Mouse (Mus musculus) hindbrain, postnatal 0 days (tissue): ENCODE results near the gene Tspan33. TPM values are rescaled to one million over a fixed set of nuclear protein-coding genes. Genes with fewer than 3 reads are reported as not detected.
"Not testable (repeated sequence)": the region's sequence is repeated elsewhere in the genome, so short reads cannot be mapped to it uniquely, and the experiment has no call there.

Source experiments
- ATAC-seq: fragments of 200-750 bp; cut with Nextera tagmentation; 2 replicates; pipeline ENCODE4 v1.8.0; 2017; ENCODE audit warnings: mild to moderate bottlenecking, moderate TSS enrichment, moderate library complexity
- DNase-seq: peaks from one replicate; pipeline ENCODE4 v3.0.0-alpha.2; 2015; ENCODE audit warnings: low spot score
- H3K27ac ChIP-seq: fragments of 300-500 bp; sonication (generic); 2 replicates; pipeline ENCODE4 v1.5.1; 2014; ENCODE audit warnings: mild to moderate bottlenecking
- H3K27me3 ChIP-seq: fragments of 300-500 bp; sonication (generic); 2 replicates; pipeline ENCODE4 v1.6.1; 2014; ENCODE audit warnings: low read length, mixed read lengths; ENCODE audit not compliant: insufficient read depth
- H3K36me3 ChIP-seq: fragments of 300-500 bp; sonication (generic); 2 replicates; pipeline ENCODE4 v1.6.1; 2014; ENCODE audit warnings: low read length, mixed read lengths; ENCODE audit not compliant: insufficient read depth
- H3K4me1 ChIP-seq: fragments of 300-500 bp; sonication (generic); 2 replicates; pipeline ENCODE4 v1.6.1; 2014; ENCODE audit warnings: antibody characterized with exemption, low read length, mixed read lengths; ENCODE audit not compliant: insufficient read depth
- H3K4me2 ChIP-seq: fragments of 300-500 bp; sonication (generic); 2 replicates; pipeline ENCODE4 v1.6.1; 2014; ENCODE audit warnings: low read depth, mild to moderate bottlenecking, low read length, moderate library complexity, mixed read lengths
- H3K4me3 ChIP-seq: fragments of 300-500 bp; sonication (generic); 2 replicates; pipeline ENCODE4 v1.5.1; 2014; ENCODE audit warnings: low read length
- H3K9ac ChIP-seq: fragments of 300-500 bp; sonication (generic); replicated peaks from 2 replicates; pipeline ENCODE4 v1.6.1; 2014; ENCODE audit warnings: mild to moderate bottlenecking, low read length, moderate library complexity, mixed read lengths
- H3K9me3 ChIP-seq: fragments of 300-500 bp; sonication (generic); 2 replicates; pipeline ENCODE4 v1.6.1; 2016; ENCODE audit warnings: low read length, mixed read lengths
- CTCF ChIP-seq: IDR thresholded peaks from 2 replicates; pipeline ENCODE4 v1.5.1; 2016; ENCODE audit warnings: antibody characterized with exemption, control low read depth, low read depth
- WGBS: fragments of 180-500 bp; shearing (Covaris S2); extraction: QIAGEN DNeasy Blood & Tissue Kit; methylation state at CpG from one replicate; pipeline ENCODE4 v1.1.7; 2014; 5-methylcytosine and 5-hydroxymethylcytosine counted together
- polyA plus RNA-seq: library from polyadenylated mRNA; unstranded; fragments of >200 nt; fragmentation: Nextera tagmentation; extraction: Ambion mirVana; gene quantifications from 2 replicates; pipeline ENCODE4 v1.2.1, GENCODE M21; 2015
- total RNA-seq: library from RNA; depleted of rRNA; stranded (reverse); fragments of >200 nt; gene quantifications from 2 replicates; pipeline ENCODE4 v1.2.3, GENCODE M21; 2014

Tspan33 gene
- total and polyA plus RNA-seq, 2 experiments from 2014 or later, result 15.5 to 23.9 TPM

GRCm38 (mm10) chr6:29751466-29752152 lies 57.6 kb downstream of the Tspan33 start:
- no peak for DNase-seq

GRCm38 (mm10) chr6:29753336-29753735 lies 59.3 kb downstream of the Tspan33 start:
- Histone ChIP-seq H3K36me3 (no peaks in the 10 kb centered on the region), H3K27me3 (no peaks in the 10 kb centered on the region), H3K27ac (no peak overlapping the region), H3K4me1 (no peaks in the 10 kb centered on the region), H3K4me3 (no peak overlapping the region), H3K9ac (no peak overlapping the region), H3K4me2 (no peak overlapping the region), H3K9me3 (peaks cover 5% of the 10 kb centered on the region)
- DNase-seq (no peak), ATAC-seq (no peak)
- WGBS, result 47% methylated on average over 11 of the region's 11 CpGs
- no peak for TF ChIP-seq CTCF

More at GRCm38 (mm10) chr6:29751466-29752152, 57.6 kb downstream of the Tspan33 start:
- H3K27ac ChIP-seq, result no peak overlapping the region
- no peaks in the 10 kb centered on the region for H3K36me3 ChIP-seq
- H3K27me3 ChIP-seq, result no peaks in the 10 kb centered on the region
- H3K4me2 ChIP-seq, result no peak overlapping the region
- peaks cover 9% of the 10 kb centered on the region for H3K9me3 ChIP-seq
- H3K9ac ChIP-seq, result no peak overlapping the region
- H3K4me1 ChIP-seq, result no peaks in the 10 kb centered on the region
- H3K4me3 ChIP-seq, result no peak overlapping the region
- ATAC-seq, result no peak
- TF ChIP-seq CTCF, result no peak
- 90% methylated on average over 3 of the region's 3 CpGs for WGBS

- H3K4me1 ChIP-seq, result no peaks in the 10 kb centered on the region
- ATAC-seq (no peak), DNase-seq (peak; percentile 38)
- no peaks in the 10 kb centered on the region for H3K36me3 ChIP-seq
- H3K4me3 ChIP-seq, result no peak overlapping the region
- H3K9ac ChIP-seq, result no peak overlapping the region
- no peak overlapping the region for H3K4me2 ChIP-seq
- H3K9me3 ChIP-seq, result no peaks in the 10 kb centered on the region
- 68% methylated on average over 5 of the region's 5 CpGs for WGBS
- TF ChIP-seq CTCF, result no peak
- no peak overlapping the region for H3K27ac ChIP-seq
- H3K27me3 ChIP-seq, result no peaks in the 10 kb centered on the region
Measured at GRCm38 (mm10) chr6:29756001-29756400, 62.0 kb downstream of the Tspan33 start.

GRCm38 (mm10) chr6:29756476-29756875 lies 62.5 kb downstream of the Tspan33 start:
- no peak overlapping the region for H3K27ac ChIP-seq
- no peaks in the 10 kb centered on the region for H3K4me1 ChIP-seq
- H3K4me2 ChIP-seq, result no peak overlapping the region
- no peak overlapping the region for H3K9ac ChIP-seq
- DNase-seq (no peak), ATAC-seq (no peak)
- H3K36me3 ChIP-seq, result no peaks in the 10 kb centered on the region
- no peak for TF ChIP-seq CTCF
- H3K4me3 ChIP-seq, result no peak overlapping the region
- H3K9me3 ChIP-seq, result no peaks in the 10 kb centered on the region
- H3K27me3 ChIP-seq, result no peaks in the 10 kb centered on the region
- WGBS, result 85% methylated on average over 4 of the region's 4 CpGs

- Histone ChIP-seq H3K9me3 (no peaks in the 10 kb centered on the region), H3K27ac (no peak overlapping the region), H3K27me3 (no peaks in the 10 kb centered on the region), H3K4me2 (no peak overlapping the region), H3K36me3 (no peaks in the 10 kb centered on the region), H3K4me3 (no peak overlapping the region), H3K9ac (no peak overlapping the region), H3K4me1 (no peaks in the 10 kb centered on the region)
- peak; percentile 94 for TF ChIP-seq CTCF
- WGBS, result 33% methylated on average over 4 of the region's 4 CpGs
- DNase-seq (peak; percentile 89), ATAC-seq (peak; percentile 49; the same call in 1 of the 2 replicates)
Measured at GRCm38 (mm10) chr6:29758417-29758816, 64.4 kb downstream of the Tspan33 start.

- 81% methylated on average over 13 of the region's 13 CpGs for WGBS
- DNase-seq (no peak), ATAC-seq (no peak)
- no peak overlapping the region for H3K4me2 ChIP-seq
- H3K4me3 ChIP-seq, result no peak overlapping the region
- no peaks in the 10 kb centered on the region for H3K27me3 ChIP-seq
- no peak overlapping the region for H3K9ac ChIP-seq
- no peak overlapping the region for H3K27ac ChIP-seq
- TF ChIP-seq CTCF, result no peak
- no peaks in the 10 kb centered on the region for H3K4me1 ChIP-seq
- H3K9me3 ChIP-seq, result no peaks in the 10 kb centered on the region
- no peaks in the 10 kb centered on the region for H3K36me3 ChIP-seq
Measured at GRCm38 (mm10) chr6:29759012-29759679, 65.1 kb downstream of the Tspan33 start.

- 80% methylated on average over 2 of the region's 2 CpGs for WGBS
- ATAC-seq, result not testable (repeated sequence)
Measured at GRCm38 (mm10) chr6:29760397-29760796, 66.4 kb downstream of the Tspan33 start.

More at GRCm38 (mm10) chr6:29760397-29760796, 66.4 kb downstream of the Tspan33 start:
- H3K27me3 ChIP-seq, H3K4me3 ChIP-seq, H3K27ac ChIP-seq, H3K9ac ChIP-seq, H3K36me3 ChIP-seq, H3K9me3 ChIP-seq, H3K4me1 ChIP-seq, H3K4me2 ChIP-seq, DNase-seq: not testable (repeated sequence)
